Mouse (Mus musculus): ENCODE measurements at regions not wholly inside any gene's neighbourhood (a gene's known extent, or its start where the extent isn't known, plus 50 kb on each side); places are given as distances from the start of the nearest gene placed in this dataset.

- DNase-seq (ENCODE audit: low read depth, low spot score), result no peak
These were observed 371.0 kb downstream of the Fam198b start for GRCm38 (mm10) chr3:80255304-80255703.

- no peak for DNase-seq (ENCODE audit: low read depth, low spot score)
These were observed 372.1 kb downstream of the Fam198b start for GRCm38 (mm10) chr3:80256383-80256782.

- no peak for DNase-seq (ENCODE audit: low read depth, low spot score)
These were observed 378.8 kb downstream of the Fam198b start for GRCm38 (mm10) chr3:80263095-80263494.

GRCm38 (mm10) chr3:80284656-80285055 is 400.3 kb downstream of the Fam198b start:
- DNase-seq (ENCODE audit: low read depth, low spot score), result no peak

GRCm38 (mm10) chr3:80285246-80285645 is 400.9 kb downstream of the Fam198b start:
- DNase-seq (ENCODE audit: low read depth, low spot score), result no peak

GRCm38 (mm10) chr3:80293485-80293884 is 409.2 kb downstream of the Fam198b start:
- no peak for DNase-seq (ENCODE audit: low read depth, low spot score)

GRCm38 (mm10) chr3:80307632-80308031 is 423.3 kb downstream of the Fam198b start:
- DNase-seq (ENCODE audit: low read depth, low spot score), result no peak

- no peak for DNase-seq (ENCODE audit: low read depth, low spot score)
These were observed 425.6 kb downstream of the Fam198b start for GRCm38 (mm10) chr3:80309931-80310330.

GRCm38 (mm10) chr3:80311689-80312088 is 427.4 kb downstream of the Fam198b start:
- no peak for DNase-seq (ENCODE audit: low read depth, low spot score)

- no peak for DNase-seq (ENCODE audit: low read depth, low spot score)
These were observed 438.0 kb downstream of the Fam198b start for GRCm38 (mm10) chr3:80322291-80322690.

- no peak for DNase-seq (ENCODE audit: low read depth, low spot score)
These were observed 440.4 kb downstream of the Fam198b start for GRCm38 (mm10) chr3:80324726-80325125.

GRCm38 (mm10) chr3:80331776-80332175 is 447.4 kb downstream of the Fam198b start:
- no peak for DNase-seq (ENCODE audit: low read depth, low spot score)

- no peak for DNase-seq (ENCODE audit: low read depth, low spot score)
These were observed 450.1 kb downstream of the Fam198b start for GRCm38 (mm10) chr3:80334446-80334893.

- no peak for DNase-seq (ENCODE audit: low read depth, low spot score)
These were observed 451.9 kb downstream of the Fam198b start for GRCm38 (mm10) chr3:80336123-80336674.

GRCm38 (mm10) chr3:80367972-80368371 is 434.7 kb downstream of the Gria2 start:
- DNase-seq (ENCODE audit: low read depth, low spot score), result no peak

GRCm38 (mm10) chr3:80369214-80369941 is 433.3 kb downstream of the Gria2 start:
- no peak for DNase-seq (ENCODE audit: low read depth, low spot score)

- DNase-seq (ENCODE audit: low read depth, low spot score), result no peak
These were observed 430.2 kb downstream of the Gria2 start for GRCm38 (mm10) chr3:80372436-80372835.

GRCm38 (mm10) chr3:80385986-80386385 is 416.6 kb downstream of the Gria2 start:
- no peak for DNase-seq (ENCODE audit: low read depth, low spot score)

GRCm38 (mm10) chr3:80396240-80396639 is 406.4 kb downstream of the Gria2 start:
- no peak for DNase-seq (ENCODE audit: low read depth, low spot score)

- DNase-seq (ENCODE audit: low read depth, low spot score), result no peak
These were observed 382.2 kb downstream of the Gria2 start for GRCm38 (mm10) chr3:80420453-80420852.

GRCm38 (mm10) chr3:80421461-80421860 is 381.2 kb downstream of the Gria2 start:
- DNase-seq (ENCODE audit: low read depth, low spot score), result no peak

- DNase-seq (ENCODE audit: low read depth, low spot score), result no peak
These were observed 380.5 kb downstream of the Gria2 start for GRCm38 (mm10) chr3:80422106-80422505.

GRCm38 (mm10) chr3:80422646-80423045 is 380.0 kb downstream of the Gria2 start:
- no peak for DNase-seq (ENCODE audit: low read depth, low spot score)

Measured in WW6 (cell line).